Mouse (Mus musculus) MEL (cell line): Measurements from ENCODE around the gene Herc1. TPM values are rescaled to one million over a fixed set of nuclear protein-coding genes. Genes with fewer than 3 reads are reported as not detected.

Experiments
- DNase-seq: peaks from one replicate; pipeline ENCODE4 v3.0.0; 2011; ENCODE audit warnings: low read depth, low spot score
- H3K27ac ChIP-seq: 2 replicates; pipeline ENCODE4 v1.5.1; 2012; ENCODE audit warnings: low read depth, mild to moderate bottlenecking, control low read depth, low read length, moderate library complexity; ENCODE audit not compliant: control insufficient read depth
- H3K27me3 ChIP-seq, 2 experiments: fragments of 150-350 bp in 1 of 2; sonication (generic) in 1 of 2; 2 replicates each; pipeline ENCODE4 v1.6.1; 2012; ENCODE audit warnings: low read length in 2 of 2, mild to moderate bottlenecking in 2 of 2, improper control_type of control experiment in 1 of 2, moderate library complexity in 1 of 2; ENCODE audit not compliant: insufficient read depth in 2 of 2, control insufficient read depth in 1 of 2
- H3K36me3 ChIP-seq, 2 experiments: 2 replicates each; pipeline ENCODE4 v1.6.1; 2012 to 2014; ENCODE audit warnings: low read length in 2 of 2, improper control_type of control experiment in 1 of 2, inconsistent platforms in 1 of 2, mild to moderate bottlenecking in 1 of 2; ENCODE audit not compliant: insufficient read depth in 2 of 2, control insufficient read depth in 1 of 2
- H3K4me1 ChIP-seq, 2 experiments: fragments of 150-350 bp in 1 of 2; sonication (generic) in 1 of 2; 2 replicates each; pipeline ENCODE4 v1.6.1; 2012; ENCODE audit warnings: low read length in 2 of 2, improper control_type of control experiment in 1 of 2, mild to moderate bottlenecking in 1 of 2; ENCODE audit not compliant: insufficient read depth in 2 of 2, control insufficient read depth in 1 of 2
- H3K4me3 ChIP-seq, 2 experiments: fragments of 150-350 bp in 1 of 2; sonication (generic) in 1 of 2; 2 replicates each; pipeline ENCODE4 v1.5.1; 2012; ENCODE audit warnings: low read depth in 2 of 2, low read length in 2 of 2, mild to moderate bottlenecking in 2 of 2, moderate library complexity in 2 of 2, control low read depth in 1 of 2, improper control_type of control experiment in 1 of 2; ENCODE audit not compliant: control insufficient read depth in 1 of 2, insufficient read depth in 1 of 2
- H3K79me2 ChIP-seq: 2 replicates; pipeline ENCODE4 v1.6.1; 2012; ENCODE audit warnings: mild to moderate bottlenecking, low read length, moderate library complexity; ENCODE audit not compliant: control insufficient read depth, poor library complexity, insufficient read depth
- H3K9ac ChIP-seq: 2 replicates; pipeline ENCODE4 v1.6.1; 2012; ENCODE audit warnings: low read depth, mild to moderate bottlenecking, control low read depth, low read length, moderate library complexity; ENCODE audit not compliant: control insufficient read depth, poor library complexity, severe bottlenecking
- H3K9me3 ChIP-seq: fragments of 150-350 bp; sonication (generic); replicated peaks from 2 replicates; pipeline ENCODE4 v1.6.1; 2012; ENCODE audit warnings: mild to moderate bottlenecking, low read length, improper control_type of control experiment, moderate library complexity; ENCODE audit not compliant: insufficient read depth
- CTCF ChIP-seq, 3 experiments: IDR thresholded peaks in 2 of 3; conservative IDR thresholded peaks in 1 of 3; 2 replicates each; pipeline ENCODE4 v1.5.1; 2011 to 2012; ENCODE audit warnings: low read length in 3 of 3, low read depth in 2 of 3, mild to moderate bottlenecking in 2 of 3, improper control_type of control experiment in 1 of 3, inconsistent platforms in 1 of 3, mixed read lengths in 1 of 3, moderate library complexity in 1 of 3; ENCODE audit not compliant: control insufficient read depth in 1 of 3, insufficient read depth in 1 of 3, poor library complexity in 1 of 3, severe bottlenecking in 1 of 3
- GABPA ChIP-seq: IDR thresholded peaks from 2 replicates; pipeline ENCODE4 v1.6.1; 2012; ENCODE audit warnings: low read depth, mild to moderate bottlenecking, inconsistent platforms, low read length, improper control_type of control experiment, moderate library complexity
- GATA1 ChIP-seq: IDR thresholded peaks from 2 replicates; pipeline ENCODE4 v1.6.1; 2011; ENCODE audit warnings: low read depth, low read length, improper control_type of control experiment
- MAFK ChIP-seq: IDR thresholded peaks from 2 replicates; pipeline ENCODE4 v1.6.1; 2011; ENCODE audit warnings: low read depth, mild to moderate bottlenecking, low read length, improper control_type of control experiment, borderline replicate concordance
- MAX ChIP-seq: IDR thresholded peaks from 2 replicates; pipeline ENCODE4 v1.6.1; 2011; ENCODE audit warnings: low read length, improper control_type of control experiment
- MAZ ChIP-seq: IDR thresholded peaks from 2 replicates; pipeline ENCODE4 v1.6.1; 2012; ENCODE audit warnings: low read depth, mild to moderate bottlenecking, inconsistent platforms, low read length, improper control_type of control experiment
- MEF2A ChIP-seq: IDR thresholded peaks from 2 replicates; pipeline ENCODE4 v1.6.1; 2014; ENCODE audit warnings: low read depth, mild to moderate bottlenecking, inconsistent platforms, low read length, improper control_type of control experiment; ENCODE audit not compliant: poor library complexity, insufficient replicate concordance, severe bottlenecking; ENCODE audit errors: extremely low read depth
- NRF1 ChIP-seq: IDR thresholded peaks from 2 replicates; pipeline ENCODE4 v1.6.1; 2014; ENCODE audit warnings: low read depth, mild to moderate bottlenecking, inconsistent platforms, low read length, improper control_type of control experiment, moderate library complexity; ENCODE audit not compliant: poor library complexity, insufficient read depth, severe bottlenecking
- POLR2A ChIP-seq, 2 experiments: IDR thresholded peaks; 2 replicates each; pipeline ENCODE4 v1.6.1; 2011 to 2012; ENCODE audit warnings: low read length in 2 of 2, mild to moderate bottlenecking in 2 of 2, control low read depth in 1 of 2, improper control_type of control experiment in 1 of 2, low read depth in 1 of 2, moderate library complexity in 1 of 2; ENCODE audit not compliant: control insufficient read depth in 1 of 2, insufficient read depth in 1 of 2, poor library complexity in 1 of 2
- RAD21 ChIP-seq: IDR thresholded peaks from 2 replicates; pipeline ENCODE4 v1.6.1; 2011; ENCODE audit warnings: mild to moderate bottlenecking, low read depth, low read length, improper control_type of control experiment
- RCOR1 ChIP-seq: IDR thresholded peaks from 2 replicates; pipeline ENCODE4 v1.6.1; 2012; ENCODE audit warnings: low read depth, mild to moderate bottlenecking, inconsistent platforms, low read length, improper control_type of control experiment
- TAL1 ChIP-seq: IDR thresholded peaks from 2 replicates; pipeline ENCODE4 v1.6.1; 2012; ENCODE audit warnings: mild to moderate bottlenecking, inconsistent platforms, low read length, moderate library complexity, mixed read lengths
- TBP ChIP-seq: IDR thresholded peaks from 2 replicates; pipeline ENCODE4 v1.8.0; 2011; ENCODE audit warnings: low read depth, low read length, improper control_type of control experiment
- USF1 ChIP-seq: IDR thresholded peaks from 2 replicates; pipeline ENCODE4 v1.6.1; 2014; ENCODE audit warnings: low read depth, mild to moderate bottlenecking, inconsistent platforms, low read length, improper control_type of control experiment, moderate library complexity
- USF2 ChIP-seq, 2 experiments: IDR thresholded peaks; 2 replicates each; pipeline ENCODE4 v1.6.1; 2011 to 2012; ENCODE audit warnings: improper control_type of control experiment in 2 of 2, low read length in 2 of 2, borderline replicate concordance in 1 of 2, inconsistent platforms in 1 of 2, low read depth in 1 of 2, mild to moderate bottlenecking in 1 of 2; ENCODE audit not compliant: insufficient read depth in 1 of 2
- ZC3H11A ChIP-seq: IDR thresholded peaks from 2 replicates; pipeline ENCODE4 v1.6.1; 2012; ENCODE audit warnings: low read depth, mild to moderate bottlenecking, inconsistent platforms, low read length, improper control_type of control experiment
- ZNF384 ChIP-seq: IDR thresholded peaks from 2 replicates; pipeline ENCODE4 v1.6.1; 2012; ENCODE audit warnings: low read depth, mild to moderate bottlenecking, inconsistent platforms, low read length, improper control_type of control experiment
- polyA plus RNA-seq, 2 experiments: library from polyadenylated mRNA; stranded (reverse) in 1 of 2; unstranded in 1 of 2; fragments of >175 nt in 1 of 2; fragments of >200 nt in 1 of 2; gene quantifications; 2 replicates each; pipeline versions ENCODE4 v1.2.1 to v1.2.4; 2012; ENCODE audit warnings: low replicate concordance in 2 of 2, low read depth in 1 of 2; ENCODE audit not compliant: insufficient read length in 2 of 2, insufficient read depth in 1 of 2, missing spikeins in 1 of 2
- total RNA-seq: library from RNA; depleted of rRNA; stranded (reverse); fragments of 300-350 nt; gene quantifications from 2 replicates; pipeline ENCODE4 v1.2.3, GENCODE M21; 2012

Herc1 gene
- total and polyA plus RNA-seq, 3 experiments, result 22.7 to 28.8 (median 23.2) TPM

DNA sequence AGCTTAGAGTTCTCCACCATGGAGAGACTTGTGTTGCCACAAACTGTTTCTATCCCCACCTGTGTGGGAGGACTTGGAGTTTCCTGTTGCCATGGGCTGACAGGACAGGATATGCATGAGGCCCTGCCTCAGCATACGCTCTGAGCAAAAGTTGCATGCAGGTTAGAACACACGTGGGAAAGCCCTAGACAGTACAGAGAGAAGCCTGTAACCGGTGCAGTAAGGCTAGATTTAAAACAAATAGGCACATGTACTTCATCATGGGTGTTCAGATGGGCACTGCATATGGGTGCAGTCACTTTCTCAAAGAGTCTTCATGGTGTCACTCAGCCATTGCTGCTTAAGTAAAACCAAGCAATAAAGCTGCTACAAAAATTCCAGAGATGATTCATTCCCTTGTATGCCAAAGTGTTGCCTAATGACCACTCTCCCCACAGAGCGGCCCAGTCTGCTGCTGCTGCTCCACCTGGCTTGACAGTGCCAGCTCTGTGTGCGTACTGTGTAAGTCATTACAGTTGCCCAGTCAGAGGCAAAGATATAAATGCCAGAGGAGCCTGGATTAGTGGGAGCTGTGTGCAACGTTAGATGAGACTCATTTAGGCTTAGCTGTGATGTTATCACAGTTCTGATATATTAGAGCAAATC lies 166.2 kb downstream of the Herc1 start:
- Histone ChIP-seq H3K36me3 (peaks cover 0 to 3% of the 10 kb centered on the region in 2 experiments; a peak in 2 of 4 replicates), H3K79me2 (peaks cover 4% of the 10 kb centered on the region; the same call in 1 of the 2 replicates), H3K27me3 (no peaks in the 10 kb centered on the region), H3K27ac (no peak overlapping the region), H3K9me3 (no peaks in the 10 kb centered on the region), H3K4me3 (no peak overlapping the region)
- no peak for TF ChIP-seq RAD21
- TF ChIP-seq MAX, result no peak
- TF ChIP-seq RCOR1, result no peak
- TF ChIP-seq ZNF384, result no peak
- no peak for TF ChIP-seq MAFK
- no peak for TF ChIP-seq MEF2A
- TF ChIP-seq TAL1, result no peak
- TF ChIP-seq ZC3H11A, result no peak
- no peak for TF ChIP-seq USF2 (IDR thresholded peaks at IDR 0.05; ENCODE audit: borderline replicate concordance in 1 of 2, insufficient read depth in 1 of 2, low read depth in 1 of 2, low read length in 2 of 2)
- TF ChIP-seq NRF1, result no peak
- TF ChIP-seq CTCF (IDR thresholded peaks at IDR 0.05 in 2 of 3, conservative IDR thresholded peaks at IDR 0.05 in 1 of 3; ENCODE audit: control insufficient read depth in 1 of 3, insufficient read depth in 1 of 3, low read depth in 2 of 3, low read length in 3 of 3, poor library complexity in 1 of 3, severe bottlenecking in 1 of 3), result no peak
- TF ChIP-seq POLR2A (IDR thresholded peaks at IDR 0.05; ENCODE audit: control insufficient read depth in 1 of 2, insufficient read depth in 1 of 2, low read depth in 1 of 2, low read length in 2 of 2, poor library complexity in 1 of 2), result no peak
- TF ChIP-seq, all 39 proteins: peak for 0
- Histone ChIP-seq H3K4me1 (peaks cover 0 to 4% of the 10 kb centered on the region in 2 experiments; a peak in 2 of 4 replicates), H3K9ac (no peak overlapping the region)
- no peak for DNase-seq

GRCm38 (mm10) chr9:66517746-66518145 lies 167.5 kb downstream of the Herc1 start:
- Histone ChIP-seq H3K27me3 (no peaks in the 10 kb centered on the region), H3K36me3 (peaks cover 0 to 1% of the 10 kb centered on the region in 2 experiments; a peak in 2 of 4 replicates), H3K9ac (no peak overlapping the region), H3K4me3 (no peak overlapping the region), H3K79me2 (no peaks in the 10 kb centered on the region), H3K27ac (no peak overlapping the region), H3K4me1 (peaks cover 0 to 1% of the 10 kb centered on the region in 2 experiments; a peak in 2 of 4 replicates), H3K9me3 (no peaks in the 10 kb centered on the region)
- TF ChIP-seq GABPA (no peak), RCOR1 (no peak), USF1 (no peak), GATA1 (no peak), MAZ (no peak), TBP (no peak)
- no peak for DNase-seq
